Mouse (Mus musculus) heart, embryonic 10.5 days (tissue): ENCODE data around the gene Tbx21. TPM values are rescaled to one million over a fixed set of nuclear protein-coding genes. Genes with fewer than 3 reads are reported as not detected.

Experiments used
- DNase-seq: peaks from one replicate; pipeline ENCODE4 v3.0.0-alpha.2; 2017; ENCODE audit warnings: low spot score
- H3K27ac ChIP-seq: fragments of 300-500 bp; sonication (generic); 2 replicates; pipeline ENCODE4 v1.5.1; 2016; ENCODE audit warnings: mild to moderate bottlenecking
- H3K27me3 ChIP-seq: fragments of 300-500 bp; sonication (generic); 2 replicates; pipeline ENCODE4 v1.6.1; 2016; ENCODE audit warnings: mild to moderate bottlenecking; ENCODE audit not compliant: poor library complexity, insufficient read depth, severe bottlenecking
- H3K36me3 ChIP-seq: fragments of 300-500 bp; sonication (generic); 2 replicates; pipeline ENCODE4 v1.6.1; 2016; ENCODE audit warnings: mild to moderate bottlenecking, moderate library complexity
- H3K4me1 ChIP-seq: fragments of 300-500 bp; sonication (generic); 2 replicates; pipeline ENCODE4 v1.6.1; 2016; ENCODE audit warnings: mild to moderate bottlenecking
- H3K4me3 ChIP-seq: fragments of 300-500 bp; sonication (generic); 2 replicates; pipeline ENCODE4 v1.5.1; 2016; ENCODE audit warnings: mild to moderate bottlenecking, moderate library complexity
- H3K9me3 ChIP-seq: fragments of 300-500 bp; sonication (generic); 2 replicates; pipeline ENCODE4 v1.6.1; 2016; ENCODE audit warnings: mild to moderate bottlenecking, moderate library complexity
- WGBS: fragments of 180-500 bp; shearing (Covaris S2); methylation state at CpG from one replicate; pipeline ENCODE4 v1.1.7; 2016; 5-methylcytosine and 5-hydroxymethylcytosine counted together
- polyA plus RNA-seq: library from polyadenylated mRNA; unstranded; fragments of >200 nt; fragmentation: Nextera tagmentation; extraction: Ambion mirVana; gene quantifications from 2 replicates; pipeline ENCODE4 v1.2.1, GENCODE M21; 2016

The Tbx21 gene
- polyA plus RNA-seq, 1 experiment from 2014 or later, result 0.21 TPM

GRCm38 (mm10) chr11:97126645-97127468 lies 11.7 kb upstream of the Tbx21 start:
- no peak for DNase-seq
- peak overlapping the region; percentile 78 for H3K27ac ChIP-seq
- peaks cover 64% of the 10 kb centered on the region for H3K27me3 ChIP-seq
- peak overlapping the region; percentile 72 for H3K4me3 ChIP-seq
- H3K9me3 ChIP-seq, result no peaks in the 10 kb centered on the region
- WGBS, result 4% methylated on average over 32 of the region's 32 CpGs
- peaks cover 59% of the 10 kb centered on the region for H3K4me1 ChIP-seq
- H3K36me3 ChIP-seq, result no peaks in the 10 kb centered on the region

- Histone ChIP-seq H3K27me3 (peaks cover 57% of the 10 kb centered on the region), H3K27ac (no peak overlapping the region; the same call in 1 of the 2 replicates), H3K9me3 (no peaks in the 10 kb centered on the region), H3K4me1 (peaks cover 68% of the 10 kb centered on the region), H3K4me3 (no peak overlapping the region), H3K36me3 (no peaks in the 10 kb centered on the region)
- DNase-seq, result no peak
- 58% methylated on average over 10 of the region's 10 CpGs for WGBS
Measured at GRCm38 (mm10) chr11:97124266-97125036, 9.3 kb upstream of the Tbx21 start.

- DNase-seq, result no peak
- 11% methylated on average over 11 of the region's 11 CpGs for WGBS
- Histone ChIP-seq H3K9me3 (no peaks in the 10 kb centered on the region), H3K4me1 (peaks cover 69% of the 10 kb centered on the region), H3K36me3 (no peaks in the 10 kb centered on the region), H3K27me3 (peaks cover 57% of the 10 kb centered on the region), H3K4me3 (no peak overlapping the region), H3K27ac (peak overlapping the region; percentile 25; the same call in 1 of the 2 replicates)
Measured at GRCm38 (mm10) chr11:97123282-97123890, 8.3 kb upstream of the Tbx21 start.

DNA sequence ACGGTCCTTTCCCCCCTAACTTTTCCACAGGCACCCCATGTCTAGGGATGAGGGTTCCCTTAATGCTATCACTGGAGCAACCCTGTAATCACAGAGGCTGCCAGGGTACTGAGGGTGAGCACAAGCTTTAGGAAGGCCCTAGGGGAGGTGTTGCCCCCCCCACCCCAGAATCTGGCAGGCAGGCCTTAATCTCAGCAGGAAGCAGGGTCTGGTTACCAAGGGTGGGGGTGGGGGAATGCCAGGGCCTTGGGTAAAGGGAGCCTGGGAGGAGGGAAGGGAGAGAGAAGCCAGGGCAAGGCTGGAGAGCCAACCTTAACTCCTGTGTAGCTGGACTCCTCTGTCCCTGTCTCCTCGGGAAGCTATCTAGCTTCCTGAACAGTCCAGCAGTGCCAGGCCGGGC lies 5.5 kb upstream of the Tbx21 start:
- DNase-seq, result no peak
- Histone ChIP-seq H3K27ac (peak overlapping the region; percentile 48; the same call in 1 of the 2 replicates), H3K27me3 (peaks cover 61% of the 10 kb centered on the region), H3K4me3 (no peak overlapping the region), H3K36me3 (no peaks in the 10 kb centered on the region), H3K4me1 (peaks cover 50% of the 10 kb centered on the region), H3K9me3 (no peaks in the 10 kb centered on the region)
- WGBS, result 43% methylated on average over 3 of the region's 3 CpGs

DNA sequence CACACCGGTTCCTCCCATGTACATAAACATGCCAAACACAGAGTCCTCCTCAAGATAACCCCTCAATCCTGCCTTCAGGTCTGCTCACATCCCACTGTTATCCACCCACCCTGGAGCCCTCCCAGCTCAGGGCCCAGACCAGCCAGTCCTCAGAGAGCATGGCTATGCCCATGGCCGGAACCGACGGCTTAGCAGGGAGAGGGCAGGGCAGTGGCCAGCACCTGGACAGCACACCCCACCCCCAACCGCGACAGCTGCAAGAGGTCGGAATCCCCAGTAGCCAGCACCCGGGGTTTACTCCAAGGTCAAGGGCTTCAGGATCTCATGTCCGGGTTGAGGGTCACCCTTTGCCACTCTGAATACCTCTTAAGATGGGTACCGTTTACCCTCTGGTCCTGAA lies 5.1 kb upstream of the Tbx21 start:
- H3K4me3 ChIP-seq, result no peak overlapping the region
- H3K36me3 ChIP-seq, result no peaks in the 10 kb centered on the region
- peaks cover 65% of the 10 kb centered on the region for H3K27me3 ChIP-seq
- H3K4me1 ChIP-seq, result peaks cover 54% of the 10 kb centered on the region
- no peaks in the 10 kb centered on the region for H3K9me3 ChIP-seq
- no peak overlapping the region for H3K27ac ChIP-seq
- 34% methylated on average over 10 of the region's 10 CpGs for WGBS
- DNase-seq, result no peak

GRCm38 (mm10) chr11:97115797-97116196 lies 666 bp upstream of the Tbx21 start:
- no peaks in the 10 kb centered on the region for H3K36me3 ChIP-seq
- DNase-seq, result no peak
- WGBS, result 9% methylated on average over 11 of the region's 11 CpGs
- H3K9me3 ChIP-seq, result no peaks in the 10 kb centered on the region
- H3K27me3 ChIP-seq, result peaks cover 94% of the 10 kb centered on the region
- peak overlapping the region; percentile 58 for H3K4me3 ChIP-seq
- no peak overlapping the region for H3K27ac ChIP-seq
- peaks cover 35% of the 10 kb centered on the region for H3K4me1 ChIP-seq

GRCm38 (mm10) chr11:97112519-97113125 lies 2.5 kb downstream of the Tbx21 start:
- 67% methylated on average over 9 of the region's 9 CpGs for WGBS

DNA sequence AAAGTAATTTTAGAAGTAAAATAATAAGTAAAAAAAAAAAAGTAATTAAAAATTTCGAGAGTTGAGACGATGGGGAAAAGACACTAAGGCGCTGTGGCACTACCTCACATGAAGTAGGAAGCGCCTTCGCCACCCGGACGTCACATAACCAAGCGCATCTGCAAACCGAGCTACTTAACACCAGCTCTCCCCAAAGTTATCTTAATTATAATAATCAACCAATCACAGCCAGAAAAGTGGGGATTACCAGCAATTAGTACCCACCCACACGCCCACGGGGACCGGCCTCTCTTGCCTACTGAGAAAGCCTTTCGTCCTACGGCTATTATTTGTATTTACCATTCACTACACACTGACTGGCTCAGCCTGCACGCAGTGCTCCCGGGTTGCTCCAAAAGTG lies 6.2 kb downstream of the Tbx21 start:
- no peak overlapping the region for H3K4me3 ChIP-seq
- peaks cover 46% of the 10 kb centered on the region for H3K27me3 ChIP-seq
- DNase-seq, result no peak
- H3K27ac ChIP-seq, result no peak overlapping the region
- no peaks in the 10 kb centered on the region for H3K36me3 ChIP-seq
- WGBS, result 79% methylated on average over 16 of the region's 16 CpGs
- H3K4me1 ChIP-seq, result peaks cover 1% of the 10 kb centered on the region
- H3K9me3 ChIP-seq, result no peaks in the 10 kb centered on the region

More at GRCm38 (mm10) chr11:97112519-97113125, 2.5 kb downstream of the Tbx21 start:
- no peak for DNase-seq
- no peaks in the 10 kb centered on the region for H3K9me3 ChIP-seq
- H3K4me1 ChIP-seq, result peaks cover 20% of the 10 kb centered on the region
- H3K27ac ChIP-seq, result no peak overlapping the region
- H3K36me3 ChIP-seq, result no peaks in the 10 kb centered on the region
- peaks cover 74% of the 10 kb centered on the region for H3K27me3 ChIP-seq
- H3K4me3 ChIP-seq, result no peak overlapping the region

DNA sequence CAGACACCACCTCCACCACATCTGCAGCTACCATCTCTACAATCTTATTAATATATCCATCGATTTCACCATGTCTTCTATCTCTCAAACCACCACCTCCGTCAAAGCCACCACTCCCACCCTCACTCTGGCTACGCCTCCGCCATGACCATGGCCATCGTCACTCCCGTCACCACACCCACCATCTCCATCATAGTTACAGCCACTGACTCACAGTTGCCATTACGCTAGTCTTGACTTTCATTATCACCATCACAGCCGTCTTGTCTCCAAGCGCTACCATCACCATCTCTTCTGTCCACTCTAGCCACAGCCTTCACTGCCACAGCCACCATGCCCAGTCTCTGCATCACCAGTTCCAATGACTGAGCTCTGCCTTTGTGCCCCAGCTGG lies 11.0 kb downstream of the Tbx21 start:
- Histone ChIP-seq H3K9me3 (no peaks in the 10 kb centered on the region), H3K27ac (no peak overlapping the region), H3K27me3 (peaks cover 36% of the 10 kb centered on the region), H3K36me3 (no peaks in the 10 kb centered on the region), H3K4me3 (no peak overlapping the region), H3K4me1 (peaks cover 3% of the 10 kb centered on the region; the same call in 1 of the 2 replicates)
- DNase-seq, result no peak
- WGBS, result 90% methylated on average over 9 of the region's 9 CpGs

DNA sequence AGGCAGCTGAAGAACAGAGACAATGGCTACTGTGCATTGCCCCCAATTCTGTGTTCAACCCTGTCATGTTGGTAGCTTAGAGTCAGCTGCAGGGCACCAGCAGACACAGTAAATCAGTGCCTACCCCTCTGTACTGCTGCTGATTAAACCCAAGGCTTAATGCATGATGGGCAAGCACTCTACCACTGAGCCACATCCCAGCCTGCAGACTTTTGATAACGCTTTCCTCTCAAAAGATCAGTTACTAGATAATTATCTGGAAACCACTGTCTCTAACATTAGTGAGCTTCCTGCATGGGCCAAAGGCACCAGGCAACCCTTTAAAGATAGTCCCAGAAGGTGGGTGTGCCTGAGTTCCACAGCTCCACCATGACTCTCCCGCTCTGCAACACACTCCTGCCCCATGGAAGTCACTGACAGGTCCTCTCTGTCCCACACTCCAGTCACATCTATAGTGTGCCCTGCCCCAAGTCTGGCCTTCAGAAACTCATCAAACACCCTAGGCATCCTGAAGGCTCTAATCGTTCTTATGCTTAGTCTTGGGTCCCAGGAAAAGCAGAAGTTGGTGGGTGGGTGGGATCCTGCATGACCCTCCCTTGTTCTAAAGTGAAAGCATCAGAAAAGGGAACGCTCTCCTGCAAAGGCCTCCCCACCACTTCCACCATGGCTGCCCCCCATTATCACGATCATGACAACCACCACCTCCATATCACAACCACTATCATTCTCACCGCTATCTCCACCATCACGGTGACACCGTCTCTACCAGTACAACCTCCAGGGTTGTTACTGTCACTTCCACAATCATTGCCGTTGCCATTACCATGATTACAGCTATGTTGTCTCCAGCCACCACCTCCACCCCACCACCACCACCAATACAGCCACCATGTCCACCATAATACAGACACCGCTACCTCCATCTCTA lies 11.7 kb downstream of the Tbx21 start:
- H3K36me3 ChIP-seq, result no peaks in the 10 kb centered on the region
- WGBS, result 87% methylated on average over 10 of the region's 10 CpGs
- no peaks in the 10 kb centered on the region for H3K9me3 ChIP-seq
- peaks cover 10% of the 10 kb centered on the region for H3K4me1 ChIP-seq
- no peak overlapping the region for H3K4me3 ChIP-seq
- peaks cover 42% of the 10 kb centered on the region for H3K27me3 ChIP-seq
- DNase-seq, result no peak
- no peak overlapping the region for H3K27ac ChIP-seq

DNA sequence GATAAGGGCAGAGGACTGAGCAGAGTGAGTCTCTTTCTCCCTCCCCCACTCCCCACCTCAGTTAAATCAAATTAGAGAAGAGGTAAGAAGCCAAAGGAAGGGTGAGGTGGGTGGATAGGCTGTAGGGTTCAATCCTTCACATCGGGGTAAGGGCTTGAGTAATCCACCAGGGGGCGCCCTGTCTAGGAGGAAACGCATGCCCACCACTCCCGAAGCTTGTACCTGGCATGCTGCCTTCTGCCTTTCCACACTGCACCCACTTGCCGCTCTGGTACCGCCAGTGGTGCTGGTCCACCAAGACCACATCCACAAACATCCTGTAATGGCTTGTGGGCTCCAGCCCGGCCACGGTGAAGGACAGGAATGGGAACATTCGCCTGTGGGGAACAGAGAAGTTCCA lies 13.4 kb downstream of the Tbx21 start:
- H3K4me3 ChIP-seq, result no peak overlapping the region
- H3K27ac ChIP-seq, result no peak overlapping the region
- peaks cover 54% of the 10 kb centered on the region for H3K27me3 ChIP-seq
- no peaks in the 10 kb centered on the region for H3K9me3 ChIP-seq
- H3K4me1 ChIP-seq, result peaks cover 11% of the 10 kb centered on the region
- 17% methylated on average over 9 of the region's 9 CpGs for WGBS
- DNase-seq, result peak; percentile 83
- H3K36me3 ChIP-seq, result no peaks in the 10 kb centered on the region

- Histone ChIP-seq H3K27ac (no peak overlapping the region), H3K4me1 (peaks cover 11% of the 10 kb centered on the region), H3K9me3 (no peaks in the 10 kb centered on the region), H3K27me3 (peaks cover 66% of the 10 kb centered on the region), H3K4me3 (peak overlapping the region; percentile 29; the same call in 1 of the 2 replicates), H3K36me3 (no peaks in the 10 kb centered on the region)
- 9% methylated on average over 18 of the region's 18 CpGs for WGBS
- DNase-seq, result no peak
Measured at GRCm38 (mm10) chr11:97098791-97099190, 16.3 kb downstream of the Tbx21 start.
